Mouse (Mus musculus): Measurements from ENCODE around the gene Vps13d. TPM values are rescaled to one million over a fixed set of nuclear protein-coding genes. Genes with fewer than 3 reads are reported as not detected.

Vps13d gene
- polyA plus RNA-seq (2015; fragmentation: Nextera tagmentation; extraction: Ambion mirVana) = 14.7 and 15.2 TPM in 2 replicates

- H3K4me2 ChIP-seq (ENCODE audit: low read length) = peak within 1 kb of the TSS; percentile 94
- peak; percentile 97 for DNase-seq (ENCODE audit: low spot score)
- H3K27ac ChIP-seq = peak within 1 kb of the TSS; percentile 77
- peak; percentile 95 for ATAC-seq (replicated peaks; ENCODE audit: low FRiP score, low read depth)
- WGBS = under 1% methylated on average over 49 of the region's 53 CpGs
- no peaks in the 10 kb centered on the region for H3K9me3 ChIP-seq (replicated peaks; ENCODE audit: low read length)
- H3K27me3 ChIP-seq (ENCODE audit: insufficient read depth, low read length) = no peaks in the 10 kb centered on the region
- H3K9ac ChIP-seq (ENCODE audit: low read depth, low read length) = peak within 1 kb of the TSS; percentile 93
- peaks cover 3% of the 10 kb centered on the region; the same call in 1 of the 2 replicates for H3K36me3 ChIP-seq (ENCODE audit: insufficient read depth, low read length)
- peaks cover 8% of the 10 kb centered on the region for H3K4me1 ChIP-seq (replicated peaks; ENCODE audit: insufficient read depth, low read length)
- peak within 1 kb of the TSS; percentile 99 for H3K4me3 ChIP-seq (replicated peaks; ENCODE audit: low read depth, low read length)
- peak; percentile 95 for TF ChIP-seq CTCF (IDR thresholded peaks at IDR 0.05; ENCODE audit: low read depth)
These were observed at the start of gene Vps13d for GRCm38 (mm10) chr4:145194559-145195162. Vps13d (minus strand) TSS chr4:145195005.

GRCm38 (mm10) chr4:145242719-145243350, 48.0 kb upstream of the Vps13d start:
- Histone ChIP-seq H3K27ac (no peak overlapping the region), H3K4me1 (replicated peaks; ENCODE audit: insufficient read depth, low read length) (peaks cover 18% of the 10 kb centered on the region; the same call in 1 of the 2 replicates), H3K9me3 (replicated peaks; ENCODE audit: low read length) (no peaks in the 10 kb centered on the region), H3K27me3 (ENCODE audit: insufficient read depth, low read length) (peaks cover 4% of the 10 kb centered on the region; the same call in 1 of the 2 replicates), H3K9ac (ENCODE audit: low read depth, low read length) (no peak overlapping the region), H3K4me3 (replicated peaks; ENCODE audit: low read depth, low read length) (no peak overlapping the region), H3K4me2 (ENCODE audit: low read length) (no peak overlapping the region), H3K36me3 (ENCODE audit: insufficient read depth, low read length) (no peaks in the 10 kb centered on the region)
- no peak for DNase-seq (ENCODE audit: low spot score)
- ATAC-seq (replicated peaks; ENCODE audit: low FRiP score, low read depth) = no peak
- TF ChIP-seq CTCF (IDR thresholded peaks at IDR 0.05; ENCODE audit: low read depth) = no peak
- 35% methylated on average over 1 of the region's 1 CpGs for WGBS

- DNase-seq (ENCODE audit: low spot score) (peak; percentile 40), ATAC-seq (replicated peaks; ENCODE audit: low FRiP score, low read depth) (peak; percentile 38; the same call in 1 of the 2 replicates)
These were observed 46.0 kb upstream of the Vps13d start for GRCm38 (mm10) chr4:145240723-145241231.

GRCm38 (mm10) chr4:145239049-145239830, 44.4 kb upstream of the Vps13d start:
- peaks cover 12% of the 10 kb centered on the region; the same call in 1 of the 2 replicates for H3K4me1 ChIP-seq (replicated peaks; ENCODE audit: insufficient read depth, low read length)
- ATAC-seq (replicated peaks; ENCODE audit: low FRiP score, low read depth) = peak; percentile 81
- H3K4me3 ChIP-seq (replicated peaks; ENCODE audit: low read depth, low read length) = no peak overlapping the region
- no peak overlapping the region for H3K9ac ChIP-seq (ENCODE audit: low read depth, low read length)
- peak overlapping the region; percentile 38; the same call in 1 of the 2 replicates for H3K27ac ChIP-seq
- no peaks in the 10 kb centered on the region for H3K9me3 ChIP-seq (replicated peaks; ENCODE audit: low read length)
- no peak overlapping the region for H3K4me2 ChIP-seq (ENCODE audit: low read length)
- TF ChIP-seq CTCF (IDR thresholded peaks at IDR 0.05; ENCODE audit: low read depth) = no peak
- peak; percentile 82 for DNase-seq (ENCODE audit: low spot score)
- 15% methylated on average over 4 of the region's 4 CpGs for WGBS
- H3K27me3 ChIP-seq (ENCODE audit: insufficient read depth, low read length) = no peaks in the 10 kb centered on the region
- no peaks in the 10 kb centered on the region for H3K36me3 ChIP-seq (ENCODE audit: insufficient read depth, low read length)

More at GRCm38 (mm10) chr4:145240723-145241231, 46.0 kb upstream of the Vps13d start:
- TF ChIP-seq CTCF (IDR thresholded peaks at IDR 0.05; ENCODE audit: low read depth) = no peak
- H3K9me3 ChIP-seq (replicated peaks; ENCODE audit: low read length) = no peaks in the 10 kb centered on the region
- peaks cover 12% of the 10 kb centered on the region; the same call in 1 of the 2 replicates for H3K4me1 ChIP-seq (replicated peaks; ENCODE audit: insufficient read depth, low read length)
- no peak overlapping the region for H3K27ac ChIP-seq
- no peak overlapping the region for H3K4me2 ChIP-seq (ENCODE audit: low read length)
- no peaks in the 10 kb centered on the region for H3K27me3 ChIP-seq (ENCODE audit: insufficient read depth, low read length)
- no peaks in the 10 kb centered on the region for H3K36me3 ChIP-seq (ENCODE audit: insufficient read depth, low read length)
- H3K4me3 ChIP-seq (replicated peaks; ENCODE audit: low read depth, low read length) = no peak overlapping the region
- no peak overlapping the region for H3K9ac ChIP-seq (ENCODE audit: low read depth, low read length)
- 44% methylated on average over 4 of the region's 4 CpGs for WGBS

GRCm38 (mm10) chr4:145236027-145236426, 41.2 kb upstream of the Vps13d start:
- WGBS = 89% methylated on average over 7 of the region's 7 CpGs
- H3K4me1 ChIP-seq (replicated peaks; ENCODE audit: insufficient read depth, low read length) = peaks cover 9% of the 10 kb centered on the region; the same call in 1 of the 2 replicates
- no peak overlapping the region for H3K4me3 ChIP-seq (replicated peaks; ENCODE audit: low read depth, low read length)
- no peaks in the 10 kb centered on the region for H3K9me3 ChIP-seq (replicated peaks; ENCODE audit: low read length)
- TF ChIP-seq CTCF (IDR thresholded peaks at IDR 0.05; ENCODE audit: low read depth) = no peak
- H3K36me3 ChIP-seq (ENCODE audit: insufficient read depth, low read length) = no peaks in the 10 kb centered on the region
- ATAC-seq (replicated peaks; ENCODE audit: low FRiP score, low read depth) (no peak), DNase-seq (ENCODE audit: low spot score) (no peak)
- no peak overlapping the region for H3K9ac ChIP-seq (ENCODE audit: low read depth, low read length)
- H3K27me3 ChIP-seq (ENCODE audit: insufficient read depth, low read length) = no peaks in the 10 kb centered on the region
- no peak overlapping the region for H3K27ac ChIP-seq
- no peak overlapping the region for H3K4me2 ChIP-seq (ENCODE audit: low read length)

Data from kidney, postnatal 0 days (tissue).